Comparison of ENCODE assay signal across 24 mouse cellular contexts in the genomic region with DNA sequence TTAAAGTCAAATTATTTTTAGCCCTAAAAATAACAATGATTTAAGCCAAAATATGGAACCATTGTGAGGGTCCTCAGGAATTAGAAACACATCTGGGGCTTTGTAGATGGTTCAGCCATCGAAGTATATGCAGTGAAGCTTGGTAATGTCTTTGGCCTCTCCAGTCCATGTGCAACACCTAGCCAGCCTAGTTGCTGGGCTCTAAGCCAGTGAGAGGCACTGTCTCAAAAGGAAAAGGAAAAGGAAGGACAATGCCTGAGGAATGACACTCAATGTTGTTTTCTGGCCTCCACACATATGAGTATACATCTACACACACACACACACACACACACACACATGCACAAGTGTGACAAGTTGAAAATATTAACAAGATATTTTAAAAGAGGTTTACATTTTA.
DNase-seq lines count a peak whose midpoint lies in the region; ATAC-seq and TF ChIP-seq lines count a peak whose summit lies in the region.
"Had no signal": no experiment of that assay in that cellular context is flagged by ENCODE, and none has a peak within 500 bp of the region (broad histone marks: within the 10 kb centered on the region; RNA-seq: fewer than 3 reads in every experiment).

No protein-coding gene starts in this region.

- no peak for TF ChIP-seq CTCF in midbrain, postnatal 0 days (IDR thresholded peaks at IDR 0.05)

- no peaks in the 10 kb centered on the region for H3K4me1 ChIP-seq in midbrain, postnatal 0 days (ENCODE audit: insufficient read depth, low read length)
- H3K4me1 ChIP-seq: embryonic facial prominence, embryonic 15.5 days; hindbrain, embryonic 10.5 days had no signal

- H3K27ac ChIP-seq in midbrain, postnatal 0 days (ENCODE audit: low read depth, low read length), result no peak overlapping the region
- H3K27ac ChIP-seq: embryonic facial prominence, embryonic 15.5 days; forebrain, embryonic 10.5 days; gastrocnemius, adult 2 months; hindbrain, embryonic 10.5 days; hindbrain, embryonic 14.5 days had no signal

- no peak overlapping the region for H3K4me2 ChIP-seq in midbrain, postnatal 0 days (ENCODE audit: low read depth, low read length, poor library complexity, severe bottlenecking)
- H3K4me2 ChIP-seq: embryonic facial prominence, embryonic 15.5 days; heart, embryonic 12.5 days; hindbrain, embryonic 14.5 days had no signal

- 86% methylated on average over 1 of the region's 1 CpGs for WGBS in midbrain, postnatal 0 days

- H3K27me3 ChIP-seq in midbrain, postnatal 0 days (ENCODE audit: insufficient read depth, low read length), result no peaks in the 10 kb centered on the region
- H3K27me3 ChIP-seq: CH12.LX; embryonic facial prominence, embryonic 15.5 days; heart, embryonic 12.5 days; Patski had no signal

- H3K4me3 ChIP-seq in midbrain, postnatal 0 days (ENCODE audit: low read depth, low read length), result no peak overlapping the region
- H3K4me3 ChIP-seq: embryonic facial prominence, embryonic 15.5 days; erythroblast, embryonic 14.5 days; forebrain, embryonic 10.5 days; gastrocnemius, adult 2 months; heart, embryonic 12.5 days; hindbrain, embryonic 10.5 days had no signal

- no peak overlapping the region for H3K9ac ChIP-seq in midbrain, postnatal 0 days (replicated peaks; ENCODE audit: low read length, poor library complexity, severe bottlenecking)
- H3K9ac ChIP-seq: embryonic facial prominence, embryonic 15.5 days; heart, embryonic 12.5 days; hindbrain, embryonic 14.5 days had no signal

- no peaks in the 10 kb centered on the region for H3K36me3 ChIP-seq in midbrain, postnatal 0 days (ENCODE audit: insufficient read depth, low read length)
- H3K36me3 ChIP-seq: embryonic facial prominence, embryonic 15.5 days; forebrain, embryonic 10.5 days; heart, embryonic 12.5 days; hindbrain, embryonic 10.5 days had no signal

- peak; percentile 53 to 70 for DNase-seq in cerebellum, postnatal 10 days
- DNase-seq in cerebellum, postnatal 4 days (ENCODE audit: low spot score in 2 of 2), result no peak
- DNase-seq in kidney, postnatal 14 days, result peak; percentile 21
- no peak for DNase-seq in kidney, adult 8-10 months
- peak; percentile 2 for DNase-seq in lung, postnatal 10 days
- DNase-seq in lung, postnatal 25 days (ENCODE audit: low spot score), result no peak
- DNase-seq in midbrain, postnatal 0 days (ENCODE audit: low spot score), result no peak
- DNase-seq: adrenal gland, adult 2 months; adrenal gland, postnatal 36 days; cerebellum, adult 11 months; cerebellum, adult 8-10 months; embryo, embryonic 11 days; gastrocnemius, adult 2 months; gastrocnemius, postnatal 25 days had no signal

- ATAC-seq in midbrain, postnatal 0 days (ENCODE audit: low FRiP score), result no peak
- ATAC-seq: activated CD4-positive, CD25-positive, alpha-beta regulatory T cell, adult 4 months; forebrain, embryonic 14.5 days; Patski had no signal

- no peaks in the 10 kb centered on the region for H3K9me3 ChIP-seq in midbrain, postnatal 0 days (ENCODE audit: low read length)
- H3K9me3 ChIP-seq: embryonic facial prominence, embryonic 15.5 days; forebrain, embryonic 10.5 days; heart, embryonic 12.5 days; hindbrain, embryonic 10.5 days had no signal

Comparison
In these comparisons a context has a peak if more than half of its experiments do, and no peak if none do; other contexts are left out.
1. DNase-seq: peak in cerebellum, postnatal 10 days (2 of 2), kidney, postnatal 14 days (single experiment) and lung, postnatal 10 days (single experiment); none in cerebellum, postnatal 4 days (0 of 2), kidney, adult 8-10 months (0 of 2), lung, postnatal 25 days (single experiment) and midbrain, postnatal 0 days (single experiment).